Mouse (Mus musculus): ENCODE measurements around the gene Rap2b. TPM values are rescaled to one million over a fixed set of nuclear protein-coding genes. Genes with fewer than 3 reads are reported as not detected.

The Rap2b gene
- polyA plus RNA-seq, 1 experiment from 2014 or later = 13.1 TPM

DNA sequence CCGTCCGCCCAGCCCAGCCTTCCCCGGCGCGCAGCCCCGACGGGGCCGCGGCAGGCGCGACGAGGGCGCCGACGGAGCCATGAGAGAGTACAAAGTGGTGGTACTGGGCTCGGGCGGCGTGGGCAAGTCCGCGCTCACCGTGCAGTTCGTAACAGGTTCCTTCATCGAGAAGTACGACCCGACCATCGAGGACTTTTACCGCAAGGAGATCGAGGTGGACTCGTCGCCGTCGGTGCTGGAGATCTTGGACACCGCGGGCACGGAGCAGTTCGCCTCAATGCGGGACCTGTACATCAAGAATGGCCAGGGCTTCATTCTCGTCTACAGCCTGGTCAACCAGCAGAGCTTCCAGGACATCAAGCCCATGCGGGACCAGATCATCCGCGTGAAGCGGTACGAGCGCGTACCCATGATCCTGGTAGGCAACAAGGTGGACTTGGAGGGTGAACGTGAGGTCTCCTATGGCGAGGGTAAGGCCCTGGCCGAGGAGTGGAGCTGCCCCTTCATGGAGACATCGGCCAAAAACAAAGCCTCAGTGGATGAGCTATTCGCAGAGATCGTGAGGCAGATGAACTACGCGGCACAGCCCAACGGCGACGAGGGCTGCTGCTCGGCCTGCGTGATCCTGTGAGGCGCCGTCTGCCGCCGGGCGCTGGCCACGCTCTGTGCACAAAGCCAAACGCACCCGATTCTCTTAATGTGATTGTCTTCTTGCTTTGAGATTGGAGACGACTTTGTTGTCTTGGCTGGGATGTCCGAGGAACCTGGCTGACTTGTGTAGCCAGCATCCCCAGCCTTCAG, 3.7 kb downstream of the Rap2b start:
- H3K4me2 ChIP-seq (replicated peaks) = peak overlapping the region; percentile 91
- H3K9me3 ChIP-seq (ENCODE audit: control insufficient read depth, low read length) = no peaks in the 10 kb centered on the region
- H3K36me3 ChIP-seq (replicated peaks; ENCODE audit: control insufficient read depth, insufficient read depth) = no peaks in the 10 kb centered on the region
- ATAC-seq (ENCODE audit: low FRiP score) (peak; percentile 4; the same call in 1 of the 2 replicates), DNase-seq (ENCODE audit: low spot score) (peak; percentile 58)
- peak overlapping the region; percentile 84 for H3K4me3 ChIP-seq (replicated peaks; ENCODE audit: low read length)
- peaks cover 29% of the 10 kb centered on the region for H3K4me1 ChIP-seq (replicated peaks; ENCODE audit: control insufficient read depth, insufficient read depth, low read length)
- WGBS = under 1% methylated on average over 68 of the region's 68 CpGs
- H3K27ac ChIP-seq = peak overlapping the region; percentile 83
- H3K9ac ChIP-seq = peak overlapping the region; percentile 82
- no peaks in the 10 kb centered on the region for H3K27me3 ChIP-seq (ENCODE audit: control insufficient read depth, insufficient read depth, low read length)

DNA sequence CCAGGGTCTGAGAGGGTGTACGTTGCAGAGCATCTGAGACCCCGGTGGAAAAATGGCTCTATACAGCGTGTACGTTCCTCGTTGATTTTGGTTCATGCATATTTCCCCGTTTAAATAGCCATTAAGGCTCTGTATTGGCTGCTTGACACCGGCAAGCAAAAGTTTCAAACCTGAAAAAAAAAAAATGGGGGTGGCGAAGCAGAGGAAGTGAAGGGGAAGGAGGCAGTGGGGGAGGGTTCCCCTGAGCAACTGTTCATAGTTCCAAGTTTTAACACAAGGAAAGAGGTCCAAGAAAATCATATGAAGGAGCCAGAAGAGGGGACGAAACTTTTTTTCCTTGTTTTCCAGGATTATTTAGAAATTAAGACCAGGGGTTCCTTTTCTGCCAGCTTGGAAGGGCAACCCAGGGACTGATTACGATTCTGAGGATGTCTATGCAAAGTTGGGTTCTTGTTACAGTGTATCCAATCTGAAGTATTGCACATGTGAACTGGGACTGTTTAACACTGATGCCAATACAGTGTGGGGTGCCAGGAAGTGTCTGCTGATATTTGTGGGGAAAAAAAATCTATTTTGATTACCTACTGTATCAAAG, 4.4 kb downstream of the Rap2b start, which contains the start of gene B430305J03Rik:
Gene B430305J03Rik (minus strand): TSS at position 173 of the 595 bp plus-strand sequence.
- Histone ChIP-seq H3K27ac (peak within 1 kb of the TSS; percentile 83), H3K9me3 (ENCODE audit: control insufficient read depth, low read length) (no peaks in the 10 kb centered on the region), H3K4me2 (replicated peaks) (peak within 1 kb of the TSS; percentile 91), H3K4me3 (replicated peaks; ENCODE audit: low read length) (peak within 1 kb of the TSS; percentile 84), H3K36me3 (replicated peaks; ENCODE audit: control insufficient read depth, insufficient read depth) (no peaks in the 10 kb centered on the region), H3K27me3 (ENCODE audit: control insufficient read depth, insufficient read depth, low read length) (no peaks in the 10 kb centered on the region), H3K4me1 (replicated peaks; ENCODE audit: control insufficient read depth, insufficient read depth, low read length) (peaks cover 29% of the 10 kb centered on the region), H3K9ac (peak within 1 kb of the TSS; percentile 82)
- WGBS = 3% methylated on average over 10 of the region's 10 CpGs
- DNase-seq (ENCODE audit: low spot score) (no peak), ATAC-seq (ENCODE audit: low FRiP score) (no peak)

DNA sequence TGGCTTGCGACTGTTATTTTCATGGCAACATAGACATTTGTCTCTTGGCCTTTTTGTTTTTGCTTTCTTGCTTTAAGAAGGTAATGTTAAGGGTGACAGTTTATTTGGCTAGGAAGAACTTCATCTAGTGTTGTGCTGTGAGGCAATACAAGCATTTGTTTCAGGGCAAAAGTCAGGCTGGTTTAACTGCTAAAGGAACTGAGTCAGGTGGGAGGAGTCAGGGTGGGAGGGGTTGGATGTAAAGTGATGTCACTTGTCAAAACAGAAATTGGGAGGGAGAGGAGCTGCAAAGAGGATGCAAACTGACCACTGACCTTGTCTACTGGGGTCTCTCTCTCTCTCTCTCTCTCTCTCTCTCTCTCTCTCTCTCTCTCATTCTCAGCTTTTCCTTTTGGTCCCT, 7.0 kb downstream of the Rap2b start:
- H3K9ac ChIP-seq = no peak overlapping the region
- whole genome bisulfite sequencing = 97% methylated on average over 1 of the region's 1 CpGs
- peak overlapping the region; percentile 91; the same call in 1 of the 2 replicates for H3K4me2 ChIP-seq (replicated peaks)
- no peak overlapping the region for H3K27ac ChIP-seq
- ATAC-seq (ENCODE audit: low FRiP score) (no peak), DNase-seq (ENCODE audit: low spot score) (no peak)
- H3K36me3 ChIP-seq (replicated peaks; ENCODE audit: control insufficient read depth, insufficient read depth) = peaks cover 7% of the 10 kb centered on the region; the same call in 1 of the 2 replicates
- no peaks in the 10 kb centered on the region for H3K27me3 ChIP-seq (ENCODE audit: control insufficient read depth, insufficient read depth, low read length)
- no peak overlapping the region for H3K4me3 ChIP-seq (replicated peaks; ENCODE audit: low read length)
- peaks cover 29% of the 10 kb centered on the region for H3K4me1 ChIP-seq (replicated peaks; ENCODE audit: control insufficient read depth, insufficient read depth, low read length)
- H3K9me3 ChIP-seq (ENCODE audit: control insufficient read depth, low read length) = no peaks in the 10 kb centered on the region

DNA sequence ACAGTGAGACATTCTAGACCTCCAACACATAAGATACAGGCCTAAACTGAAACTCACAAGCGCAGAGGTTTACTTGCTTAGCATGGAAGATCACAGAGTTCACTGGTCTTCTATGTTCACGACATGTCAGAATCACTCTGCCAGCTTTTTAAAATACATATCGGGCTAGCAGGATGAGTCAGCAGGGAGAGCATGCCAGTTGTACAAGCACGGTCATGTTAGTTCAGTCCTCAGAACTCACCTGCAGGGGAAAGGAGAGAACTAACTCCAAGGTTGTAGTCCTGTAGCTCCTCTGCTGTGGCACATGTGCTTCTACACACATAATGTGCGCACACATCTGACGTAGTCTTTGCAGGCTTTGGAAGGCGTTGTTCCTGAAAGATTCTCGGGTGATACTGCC, 14.6 kb downstream of the Rap2b start:
- 97% methylated on average over 8 of the region's 8 CpGs for WGBS
- Histone ChIP-seq H3K4me2 (replicated peaks) (no peak overlapping the region), H3K36me3 (replicated peaks; ENCODE audit: control insufficient read depth, insufficient read depth) (peaks cover 7% of the 10 kb centered on the region; the same call in 1 of the 2 replicates), H3K27ac (no peak overlapping the region), H3K9me3 (ENCODE audit: control insufficient read depth, low read length) (no peaks in the 10 kb centered on the region), H3K4me1 (replicated peaks; ENCODE audit: control insufficient read depth, insufficient read depth, low read length) (no peaks in the 10 kb centered on the region), H3K9ac (no peak overlapping the region), H3K27me3 (ENCODE audit: control insufficient read depth, insufficient read depth, low read length) (no peaks in the 10 kb centered on the region), H3K4me3 (replicated peaks; ENCODE audit: low read length) (no peak overlapping the region)
- no peak for DNase-seq (ENCODE audit: low spot score)
- ATAC-seq (ENCODE audit: low FRiP score) = no peak

DNA sequence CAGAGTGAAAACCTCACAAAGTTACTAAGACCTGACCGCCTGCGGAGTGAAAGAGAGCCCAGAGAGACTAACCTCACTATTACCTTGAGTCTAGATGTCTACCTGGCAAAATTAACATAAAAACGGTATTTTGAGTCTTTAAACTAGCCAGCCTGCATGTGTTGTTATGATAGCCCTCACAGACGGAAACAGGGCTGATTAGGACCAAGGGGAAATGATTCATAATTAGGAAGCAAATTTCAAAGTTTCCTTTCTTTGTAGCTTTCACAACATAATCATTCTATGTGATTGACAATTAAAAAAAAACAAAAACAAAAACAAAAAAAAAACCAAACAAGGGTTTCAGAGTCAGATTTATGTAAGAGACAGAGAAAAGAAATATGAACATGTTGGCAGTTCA, 24.9 kb downstream of the Rap2b start:
- Histone ChIP-seq H3K9ac (no peak overlapping the region), H3K27me3 (ENCODE audit: control insufficient read depth, insufficient read depth, low read length) (no peaks in the 10 kb centered on the region), H3K9me3 (ENCODE audit: control insufficient read depth, low read length) (no peaks in the 10 kb centered on the region), H3K4me1 (replicated peaks; ENCODE audit: control insufficient read depth, insufficient read depth, low read length) (no peaks in the 10 kb centered on the region), H3K4me3 (replicated peaks; ENCODE audit: low read length) (no peak overlapping the region), H3K27ac (no peak overlapping the region), H3K36me3 (replicated peaks; ENCODE audit: control insufficient read depth, insufficient read depth) (no peaks in the 10 kb centered on the region), H3K4me2 (replicated peaks) (no peak overlapping the region)
- WGBS = 85% methylated on average over 4 of the region's 4 CpGs
- DNase-seq (ENCODE audit: low spot score) = no peak
- ATAC-seq (ENCODE audit: low FRiP score) = no peak

DNA sequence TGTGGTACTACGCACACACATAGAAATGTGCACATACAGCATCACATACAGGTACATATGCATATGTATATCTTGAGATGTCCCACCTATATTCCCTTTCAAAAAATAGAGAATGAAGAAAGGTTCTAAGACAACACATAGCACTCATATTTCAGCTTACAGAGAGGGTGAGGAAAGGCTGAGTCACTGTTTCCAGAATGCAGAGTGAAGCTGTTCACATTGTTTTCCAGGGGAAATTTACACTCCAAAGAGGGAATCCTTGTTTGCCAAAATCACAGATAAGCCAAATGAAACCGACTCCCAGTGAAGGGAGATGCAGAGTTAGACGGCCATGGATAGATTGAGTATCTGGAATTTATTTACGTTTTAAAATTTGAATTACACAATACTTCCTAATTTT, 30.1 kb downstream of the Rap2b start:
- DNase-seq (ENCODE audit: low spot score) = no peak
- H3K9me3 ChIP-seq (ENCODE audit: control insufficient read depth, low read length) = no peaks in the 10 kb centered on the region
- whole genome bisulfite sequencing = 82% methylated on average over 4 of the region's 4 CpGs
- H3K36me3 ChIP-seq (replicated peaks; ENCODE audit: control insufficient read depth, insufficient read depth) = no peaks in the 10 kb centered on the region
- H3K4me3 ChIP-seq (replicated peaks; ENCODE audit: low read length) = no peak overlapping the region
- H3K4me2 ChIP-seq (replicated peaks) = no peak overlapping the region
- no peaks in the 10 kb centered on the region for H3K4me1 ChIP-seq (replicated peaks; ENCODE audit: control insufficient read depth, insufficient read depth, low read length)
- no peak for ATAC-seq (ENCODE audit: low FRiP score)
- no peak overlapping the region for H3K9ac ChIP-seq
- no peaks in the 10 kb centered on the region for H3K27me3 ChIP-seq (ENCODE audit: control insufficient read depth, insufficient read depth, low read length)
- no peak overlapping the region for H3K27ac ChIP-seq

DNA sequence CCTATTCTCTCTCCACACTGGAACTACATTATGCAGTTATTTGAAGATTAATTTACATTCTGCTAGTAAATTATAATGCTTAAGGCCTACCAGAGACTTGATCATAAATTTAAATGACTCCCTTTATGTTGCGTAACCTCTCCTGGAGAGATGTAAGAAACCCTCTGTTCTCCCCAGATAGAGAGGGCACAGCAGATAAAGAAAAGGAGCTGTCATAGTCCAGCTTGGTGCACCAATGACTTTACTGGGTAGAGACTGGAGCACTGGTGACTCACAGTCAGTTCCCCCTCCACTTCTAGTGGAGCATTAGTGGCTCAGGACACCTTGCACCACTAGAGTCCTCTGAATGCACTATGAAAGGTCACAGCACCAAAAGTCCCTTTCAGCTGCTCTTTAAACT, 31.4 kb downstream of the Rap2b start:
- DNase-seq (ENCODE audit: low spot score) (no peak), ATAC-seq (ENCODE audit: low FRiP score) (no peak)
- H3K4me1 ChIP-seq (replicated peaks; ENCODE audit: control insufficient read depth, insufficient read depth, low read length) = no peaks in the 10 kb centered on the region
- no peak overlapping the region for H3K4me2 ChIP-seq (replicated peaks)
- H3K4me3 ChIP-seq (replicated peaks; ENCODE audit: low read length) = no peak overlapping the region
- no peak overlapping the region for H3K9ac ChIP-seq
- no peak overlapping the region for H3K27ac ChIP-seq
- no peaks in the 10 kb centered on the region for H3K9me3 ChIP-seq (ENCODE audit: control insufficient read depth, low read length)
- no peaks in the 10 kb centered on the region for H3K36me3 ChIP-seq (replicated peaks; ENCODE audit: control insufficient read depth, insufficient read depth)
- no peaks in the 10 kb centered on the region for H3K27me3 ChIP-seq (ENCODE audit: control insufficient read depth, insufficient read depth, low read length)
- WGBS = 66% methylated on average over 1 of the region's 1 CpGs

DNA sequence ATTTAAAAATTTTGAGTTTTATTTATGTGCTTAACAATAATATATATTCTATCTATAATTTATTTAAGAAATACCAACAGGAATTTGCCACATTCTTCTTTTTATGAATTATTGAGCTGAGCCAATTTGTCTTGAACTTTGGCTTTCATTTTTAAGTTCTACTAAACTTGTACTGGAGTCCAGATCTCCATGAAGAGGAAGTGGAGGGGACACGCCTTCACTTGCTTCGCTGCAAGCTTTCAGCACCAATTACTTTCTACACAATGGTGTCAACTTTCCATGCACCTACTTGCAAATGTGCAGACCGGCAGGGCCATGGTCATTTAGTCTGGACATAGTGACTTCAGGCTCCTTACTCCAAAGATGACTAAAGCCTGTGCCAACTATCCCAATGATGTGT, 32.1 kb downstream of the Rap2b start:
- H3K36me3 ChIP-seq (replicated peaks; ENCODE audit: control insufficient read depth, insufficient read depth) = no peaks in the 10 kb centered on the region
- 64% methylated on average over 3 of the region's 3 CpGs for WGBS
- no peak overlapping the region for H3K9ac ChIP-seq
- no peak overlapping the region for H3K4me2 ChIP-seq (replicated peaks)
- DNase-seq (ENCODE audit: low spot score) (no peak), ATAC-seq (ENCODE audit: low FRiP score) (no peak)
- no peak overlapping the region for H3K4me3 ChIP-seq (replicated peaks; ENCODE audit: low read length)
- H3K4me1 ChIP-seq (replicated peaks; ENCODE audit: control insufficient read depth, insufficient read depth, low read length) = no peaks in the 10 kb centered on the region
- H3K27me3 ChIP-seq (ENCODE audit: control insufficient read depth, insufficient read depth, low read length) = no peaks in the 10 kb centered on the region
- H3K27ac ChIP-seq = no peak overlapping the region
- H3K9me3 ChIP-seq (ENCODE audit: control insufficient read depth, low read length) = no peaks in the 10 kb centered on the region

DNA sequence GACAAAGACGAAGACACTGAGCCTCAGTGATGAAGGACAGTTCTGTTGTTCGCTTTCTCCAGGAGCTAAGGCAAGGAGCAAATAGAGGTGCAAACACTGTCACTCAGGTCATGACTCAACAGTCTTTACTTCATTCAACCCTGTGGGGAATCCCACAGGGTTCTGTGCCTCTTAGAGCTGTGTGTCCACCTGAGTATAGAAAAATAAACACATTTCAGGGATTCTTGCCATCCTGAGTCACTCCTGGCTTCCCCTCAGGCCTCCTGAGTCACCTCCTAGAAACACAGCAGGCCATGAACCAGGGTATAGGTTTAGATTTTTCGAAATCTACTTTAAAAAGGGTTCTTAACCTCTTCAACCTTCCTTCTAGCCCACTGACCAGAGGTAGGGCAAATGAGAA, 33.9 kb downstream of the Rap2b start:
- no peaks in the 10 kb centered on the region for H3K9me3 ChIP-seq (ENCODE audit: control insufficient read depth, low read length)
- H3K4me1 ChIP-seq (replicated peaks; ENCODE audit: control insufficient read depth, insufficient read depth, low read length) = no peaks in the 10 kb centered on the region
- no peak for DNase-seq (ENCODE audit: low spot score)
- no peak overlapping the region for H3K4me2 ChIP-seq (replicated peaks)
- WGBS = 90% methylated on average over 3 of the region's 3 CpGs
- H3K36me3 ChIP-seq (replicated peaks; ENCODE audit: control insufficient read depth, insufficient read depth) = no peaks in the 10 kb centered on the region
- H3K4me3 ChIP-seq (replicated peaks; ENCODE audit: low read length) = no peak overlapping the region
- no peaks in the 10 kb centered on the region for H3K27me3 ChIP-seq (ENCODE audit: control insufficient read depth, insufficient read depth, low read length)
- H3K9ac ChIP-seq = no peak overlapping the region
- no peak overlapping the region for H3K27ac ChIP-seq
- no peak for ATAC-seq (ENCODE audit: low FRiP score)
